Mouse (Mus musculus) adrenal gland, postnatal 14 days (tissue): Measurements from ENCODE around the gene Tmem212. TPM values are rescaled to one million over a fixed set of nuclear protein-coding genes. Genes with fewer than 3 reads are reported as not detected.

Source experiments
- DNase-seq: peaks from one replicate; pipeline ENCODE4 v3.0.0; 2021; ENCODE audit warnings: mixed read lengths
- total RNA-seq: library from RNA; stranded (reverse); gene quantifications from 2 replicates; pipeline ENCODE4 v1.2.3, GENCODE M21; 2021

The Tmem212 gene
- total RNA-seq, 1 experiment from 2014 or later: not detected

GRCm38 (mm10) chr3:27899012-27899726, 3.0 kb upstream of the Tmem212 start:
- peak; percentile 25 for DNase-seq

GRCm38 (mm10) chr3:27898178-27898577, 2.0 kb upstream of the Tmem212 start:
- no peak for DNase-seq

- DNase-seq: no peak
These were observed 9.6 kb downstream of the Tmem212 start for GRCm38 (mm10) chr3:27886578-27886977.

- DNase-seq: no peak
These were observed 10.6 kb downstream of the Tmem212 start for GRCm38 (mm10) chr3:27885585-27885984.

GRCm38 (mm10) chr3:27881897-27882835, 14.0 kb downstream of the Tmem212 start:
- DNase-seq: no peak

- no peak for DNase-seq
These were observed 17.1 kb downstream of the Tmem212 start for GRCm38 (mm10) chr3:27878854-27879610.

- DNase-seq: no peak
These were observed 22.7 kb downstream of the Tmem212 start for GRCm38 (mm10) chr3:27873268-27874073.

GRCm38 (mm10) chr3:27872429-27872828, 23.7 kb downstream of the Tmem212 start:
- DNase-seq: no peak

- no peak for DNase-seq
These were observed 24.3 kb downstream of the Tmem212 start for GRCm38 (mm10) chr3:27871891-27872290.

GRCm38 (mm10) chr3:27871371-27871770, 24.8 kb downstream of the Tmem212 start:
- DNase-seq: no peak

GRCm38 (mm10) chr3:27868681-27869080, 27.5 kb downstream of the Tmem212 start:
- DNase-seq: no peak

GRCm38 (mm10) chr3:27867731-27868130, 28.4 kb downstream of the Tmem212 start:
- no peak for DNase-seq

GRCm38 (mm10) chr3:27862821-27863740, 33.1 kb downstream of the Tmem212 start:
- DNase-seq: peak; percentile 80

- peak; percentile 92 for DNase-seq
These were observed 34.6 kb downstream of the Tmem212 start for GRCm38 (mm10) chr3:27861601-27862000.

- DNase-seq: no peak
These were observed 35.1 kb downstream of the Tmem212 start for GRCm38 (mm10) chr3:27861086-27861485.

GRCm38 (mm10) chr3:27859161-27859561, 37.0 kb downstream of the Tmem212 start:
- DNase-seq: no peak

- no peak for DNase-seq
These were observed 37.6 kb downstream of the Tmem212 start for GRCm38 (mm10) chr3:27858441-27859115.

- DNase-seq: no peak
These were observed 39.9 kb downstream of the Tmem212 start for GRCm38 (mm10) chr3:27856288-27856687.

GRCm38 (mm10) chr3:27854431-27855180, 41.6 kb downstream of the Tmem212 start:
- peak; percentile 27 for DNase-seq
